Mouse (Mus musculus) erythroblast, embryonic 14.5 days (primary cell): ENCODE results near the gene Tbccd1.

Source experiments
- GATA1 ChIP-seq: IDR thresholded peaks from 2 replicates; pipeline ENCODE4 v1.6.1; 2012; ENCODE audit warnings: low read length, inconsistent platforms, mixed read lengths
- TAL1 ChIP-seq: IDR thresholded peaks from 3 replicates; pipeline ENCODE4 v1.6.1; 2012; ENCODE audit warnings: low read length, inconsistent platforms, mixed read lengths

- TF ChIP-seq TAL1 (no peak), GATA1 (no peak)
Measured at GRCm38 (mm10) chr16:22839146-22839857, 18.2 kb downstream of the Tbccd1 start.
